Mouse (Mus musculus) hindbrain, embryonic 14.5 days (tissue): ENCODE measurements around the gene N4bp2l2. TPM values are rescaled to one million over a fixed set of nuclear protein-coding genes. Genes with fewer than 3 reads are reported as not detected.
"Not testable (repeated sequence)": the region's sequence is repeated elsewhere in the genome, so short reads cannot be mapped to it uniquely, and the experiment has no call there.

Experiments used
- ATAC-seq: fragments of 200-750 bp; cut with Nextera tagmentation; 2 replicates; pipeline ENCODE4 v1.8.0; 2017; ENCODE audit warnings: moderate number of reproducible peaks, mild to moderate bottlenecking, moderate TSS enrichment, moderate library complexity; ENCODE audit not compliant: low FRiP score
- DNase-seq: peaks from one replicate; pipeline ENCODE4 v3.0.0-alpha.2; 2015; ENCODE audit warnings: low spot score
- H3K27ac ChIP-seq: fragments of 300-500 bp; sonication (generic); 2 replicates; pipeline ENCODE4 v1.5.1; 2014; ENCODE audit warnings: mild to moderate bottlenecking, moderate library complexity
- H3K27me3 ChIP-seq: fragments of 300-500 bp; sonication (generic); 2 replicates; pipeline ENCODE4 v1.6.1; 2014; ENCODE audit warnings: mild to moderate bottlenecking, low read length, mixed read lengths; ENCODE audit not compliant: control insufficient read depth, insufficient read depth
- H3K36me3 ChIP-seq: fragments of 300-500 bp; sonication (generic); replicated peaks from 2 replicates; pipeline ENCODE4 v1.6.1; 2014; ENCODE audit not compliant: control insufficient read depth, insufficient read depth
- H3K4me1 ChIP-seq: fragments of 300-500 bp; sonication (generic); replicated peaks from 2 replicates; pipeline ENCODE4 v1.6.1; 2014; ENCODE audit warnings: antibody characterized with exemption, low read length, mixed read lengths; ENCODE audit not compliant: control insufficient read depth, insufficient read depth
- H3K4me2 ChIP-seq: fragments of 300-500 bp; sonication (generic); replicated peaks from 2 replicates; pipeline ENCODE4 v1.6.1; 2014; ENCODE audit warnings: mild to moderate bottlenecking, moderate library complexity
- H3K4me3 ChIP-seq: fragments of 300-500 bp; sonication (generic); replicated peaks from 2 replicates; pipeline ENCODE4 v1.5.1; 2014; ENCODE audit warnings: mild to moderate bottlenecking, low read length
- H3K9ac ChIP-seq: fragments of 300-500 bp; sonication (generic); 2 replicates; pipeline ENCODE4 v1.6.1; 2014
- H3K9me3 ChIP-seq: fragments of 300-500 bp; sonication (generic); 2 replicates; pipeline ENCODE4 v1.6.1; 2016; ENCODE audit warnings: low read length; ENCODE audit not compliant: control insufficient read depth
- WGBS: fragments of 180-500 bp; shearing (Covaris S2); extraction: QIAGEN DNeasy Blood & Tissue Kit; methylation state at CpG from one replicate; pipeline ENCODE4 v1.1.7; 2014; 5-methylcytosine and 5-hydroxymethylcytosine counted together
- polyA plus RNA-seq: library from polyadenylated mRNA; unstranded; fragments of >200 nt; fragmentation: Nextera tagmentation; extraction: Ambion mirVana; gene quantifications from 2 replicates; pipeline ENCODE4 v1.2.1, GENCODE M21; 2014

The N4bp2l2 gene
- polyA plus RNA-seq, 1 experiment from 2014 or later, result 32.3 TPM

- H3K27me3 ChIP-seq, result no peaks in the 10 kb centered on the region
- H3K27ac ChIP-seq, result peak overlapping the region; percentile 99
- peaks cover 19% of the 10 kb centered on the region for H3K4me1 ChIP-seq
- no peaks in the 10 kb centered on the region for H3K9me3 ChIP-seq
- WGBS, result under 1% methylated on average over 73 of the region's 91 CpGs
- H3K9ac ChIP-seq, result peak overlapping the region; percentile 89
- DNase-seq (peak; percentile 43), ATAC-seq (peak; percentile 58)
- peak overlapping the region; percentile 97 for H3K4me3 ChIP-seq
- H3K36me3 ChIP-seq, result no peaks in the 10 kb centered on the region
- H3K4me2 ChIP-seq, result peak overlapping the region; percentile 64
These were observed 8.1 kb upstream of the N4bp2l2 start for GRCm38 (mm10) chr5:150673880-150674621.

- Histone ChIP-seq H3K27ac (peak within 1 kb of the TSS; percentile 99), H3K9me3 (no peaks in the 10 kb centered on the region), H3K4me2 (peak within 1 kb of the TSS; percentile 64), H3K27me3 (no peaks in the 10 kb centered on the region), H3K4me3 (peak within 1 kb of the TSS; percentile 97), H3K9ac (peak within 1 kb of the TSS; percentile 89), H3K36me3 (no peaks in the 10 kb centered on the region), H3K4me1 (peaks cover 19% of the 10 kb centered on the region)
- 15% methylated on average over 47 of the region's 49 CpGs for WGBS
- peak; percentile 99 for DNase-seq
- ATAC-seq, result peak; percentile 98
These were observed 7.3 kb upstream of the N4bp2l2 start, which contains the start of gene Pds5b for GRCm38 (mm10) chr5:150673153-150673835. Gene Pds5b (plus strand): TSS chr5:150673739.

- WGBS, result 94% methylated on average over 7 of the region's 7 CpGs
- ATAC-seq, result no peak
These were observed 6.4 kb upstream of the N4bp2l2 start for GRCm38 (mm10) chr5:150672343-150672742.

GRCm38 (mm10) chr5:150668731-150669130, 2.7 kb upstream of the N4bp2l2 start:
- no peaks in the 10 kb centered on the region for H3K27me3 ChIP-seq
- H3K36me3 ChIP-seq, result no peaks in the 10 kb centered on the region
- no peak overlapping the region for H3K9ac ChIP-seq
- H3K9me3 ChIP-seq, result no peaks in the 10 kb centered on the region
- H3K4me3 ChIP-seq, result no peak overlapping the region
- DNase-seq, result no peak
- 64% methylated on average over 4 of the region's 4 CpGs for WGBS
- no peak overlapping the region for H3K4me2 ChIP-seq
- no peak overlapping the region for H3K27ac ChIP-seq
- no peak for ATAC-seq
- H3K4me1 ChIP-seq, result 0 out of 2 replicates have a peak, but pooled peaks cover 2% of the 10 kb centered on the region

More at GRCm38 (mm10) chr5:150672343-150672742, 6.4 kb upstream of the N4bp2l2 start:
- Histone ChIP-seq H3K36me3 (no peaks in the 10 kb centered on the region), H3K4me1 (peaks cover 19% of the 10 kb centered on the region), H3K27ac (no peak overlapping the region), H3K27me3 (no peaks in the 10 kb centered on the region), H3K4me3 (no peak overlapping the region), H3K9me3 (no peaks in the 10 kb centered on the region), H3K4me2 (no peak overlapping the region), H3K9ac (no peak overlapping the region)
- DNase-seq, result no peak

- Histone ChIP-seq H3K9me3 (no peaks in the 10 kb centered on the region), H3K27ac (peak overlapping the region; percentile 94), H3K9ac (peak overlapping the region; percentile 92), H3K4me3 (peak overlapping the region; percentile 86), H3K36me3 (peaks cover 22% of the 10 kb centered on the region), H3K4me2 (peak overlapping the region; percentile 90), H3K27me3 (no peaks in the 10 kb centered on the region), H3K4me1 (peaks cover 16% of the 10 kb centered on the region)
- DNase-seq, result peak; percentile 96
- WGBS, result under 1% methylated on average over 52 of the region's 52 CpGs
- peak; percentile 98 for ATAC-seq
These were observed 640 bp downstream of the N4bp2l2 start for GRCm38 (mm10) chr5:150665132-150665954.

GRCm38 (mm10) chr5:150664794-150665131, 1.2 kb downstream of the N4bp2l2 start:
- Histone ChIP-seq H3K9me3 (no peaks in the 10 kb centered on the region), H3K27ac (peak overlapping the region; percentile 94)

GRCm38 (mm10) chr5:150663926-150664325, 2.1 kb downstream of the N4bp2l2 start:
- Histone ChIP-seq H3K36me3 (peaks cover 28% of the 10 kb centered on the region), H3K4me1 (peaks cover 22% of the 10 kb centered on the region), H3K4me2 (peak overlapping the region; percentile 90)
- not testable (repeated sequence) for H3K27ac ChIP-seq, H3K27me3 ChIP-seq, ATAC-seq, H3K9me3 ChIP-seq, H3K4me3 ChIP-seq, DNase-seq, H3K9ac ChIP-seq
- WGBS, result 92% methylated on average over 7 of the region's 7 CpGs

More at GRCm38 (mm10) chr5:150664794-150665131, 1.2 kb downstream of the N4bp2l2 start:
- under 1% methylated on average over 10 of the region's 10 CpGs for WGBS
- H3K9ac ChIP-seq, result peak overlapping the region; percentile 92
- ATAC-seq (no peak; the same call in 1 of the 2 replicates), DNase-seq (no peak)
- H3K27me3 ChIP-seq, result no peaks in the 10 kb centered on the region
- peaks cover 19% of the 10 kb centered on the region for H3K4me1 ChIP-seq
- H3K4me2 ChIP-seq, result peak overlapping the region; percentile 90
- H3K36me3 ChIP-seq, result peaks cover 25% of the 10 kb centered on the region
- peak overlapping the region; percentile 86 for H3K4me3 ChIP-seq

GRCm38 (mm10) chr5:150660296-150660695, 5.7 kb downstream of the N4bp2l2 start:
- DNase-seq, H3K9me3 ChIP-seq, H3K4me3 ChIP-seq, H3K27me3 ChIP-seq, H3K9ac ChIP-seq, H3K27ac ChIP-seq, ATAC-seq: not testable (repeated sequence)
- WGBS, result 100% methylated on average over 3 of the region's 3 CpGs
- H3K4me1 ChIP-seq, result peaks cover 42% of the 10 kb centered on the region
- H3K4me2 ChIP-seq, result 0 out of 2 replicates have a peak overlapping the region, but pooled peaks have one; percentile 10
- H3K36me3 ChIP-seq, result peaks cover 31% of the 10 kb centered on the region
